ENCODE assay signal across 12 mouse cellular contexts in genomic region chr2:120348120-120348519, GRCm38 (mm10). TPM values are rescaled to one million over a fixed set of nuclear protein-coding genes. Genes with fewer than 3 reads are reported as not detected.
DNase-seq lines count a peak whose midpoint lies in the region; ATAC-seq and TF ChIP-seq lines count a peak whose summit lies in the region.
"Had no signal": no experiment of that assay in that cellular context is flagged by ENCODE, and none has a peak within 500 bp of the region (broad histone marks: within the 10 kb centered on the region; RNA-seq: fewer than 3 reads in every experiment).

No protein-coding gene starts in this region.

- H3K36me3 ChIP-seq in heart, adult 2 months (ENCODE audit: control insufficient read depth, insufficient read depth, low read length): peaks cover 2% of the 10 kb centered on the region; the same call in 1 of the 2 replicates
- H3K36me3 ChIP-seq in heart, embryonic 11.5 days (ENCODE audit: control insufficient read depth, insufficient read depth, low read length): peaks cover 4% of the 10 kb centered on the region

- no peak overlapping the region for H3K9ac ChIP-seq in heart, adult 2 months (ENCODE audit: low read depth, low read length)
- no peak overlapping the region for H3K9ac ChIP-seq in heart, embryonic 11.5 days (ENCODE audit: low read depth, low read length)
- H3K9ac ChIP-seq: midbrain, embryonic 12.5 days had no signal

- H3K27ac ChIP-seq in heart, adult 2 months: peak overlapping the region; percentile 28
- H3K27ac ChIP-seq in heart, embryonic 11.5 days (ENCODE audit: low read depth, low read length): no peak overlapping the region
- H3K27ac ChIP-seq: midbrain, embryonic 12.5 days had no signal

- no peak overlapping the region for H3K4me2 ChIP-seq in heart, embryonic 11.5 days
- H3K4me2 ChIP-seq: midbrain, embryonic 12.5 days had no signal

- ATAC-seq in heart, embryonic 11.5 days (replicated peaks; ENCODE audit: insufficient number of reproducible peaks, low FRiP score, low TSS enrichment): no peak
- ATAC-seq in granulocyte monocyte progenitor cell, adult 5-6 weeks (replicated peaks; ENCODE audit: poor library complexity, severe bottlenecking): peak; percentile 84

- intact Hi-C loops in heart, adult 2 months (cut with DNase I): no loop called here

- H3K4me1 ChIP-seq in heart, adult 2 months (ENCODE audit: control insufficient read depth, insufficient read depth, low read length): peaks cover 3% of the 10 kb centered on the region; the same call in 1 of the 2 replicates
- peaks cover 13% of the 10 kb centered on the region for H3K4me1 ChIP-seq in heart, embryonic 11.5 days (ENCODE audit: control insufficient read depth, insufficient read depth, low read length)

- no peak overlapping the region for H3K4me3 ChIP-seq in heart, adult 2 months
- H3K4me3 ChIP-seq in heart, embryonic 11.5 days (ENCODE audit: low read depth, low read length): no peak overlapping the region
- H3K4me3 ChIP-seq: midbrain, embryonic 12.5 days had no signal

- TF ChIP-seq EP300 in heart, adult 2 months (IDR thresholded peaks at IDR 0.05; ENCODE audit: insufficient read depth, low read depth, low read length): no peak

- 0 out of 2 replicates have a peak, but pooled peaks cover 4% of the 10 kb centered on the region for H3K79me2 ChIP-seq in heart, adult 2 months (replicated peaks; ENCODE audit: control insufficient read depth, insufficient read depth, low read length)

- TF ChIP-seq POLR2A in heart, adult 2 months (IDR thresholded peaks at IDR 0.05; ENCODE audit: insufficient read depth, low read depth, low read length): no peak

- 47% methylated on average over 9 of the region's 9 CpGs for WGBS in heart, adult 2 months
- 68% methylated on average over 9 of the region's 9 CpGs for WGBS in heart, embryonic 11.5 days (ENCODE audit: insufficient replicate concordance)

- DNase-seq in heart, adult 2 months: peak; percentile 46 to 63
- DNase-seq in kidney, postnatal 4 days: peak; percentile 24 to 45
- peak; percentile 24 for DNase-seq in skeletal muscle tissue, adult 2 months (ENCODE audit: low read depth, low spot score)
- no peak for DNase-seq in spleen, postnatal 10 days (ENCODE audit: low spot score in 2 of 2)
- no peak for DNase-seq in cerebellum, adult 9-10 months
- DNase-seq in left cerebral cortex, adult 18-20 months (ENCODE audit: low spot score in 2 of 2): no peak

- no peaks in the 10 kb centered on the region for H3K27me3 ChIP-seq in heart, adult 2 months (ENCODE audit: control insufficient read depth, insufficient read depth, low read length)
- no peaks in the 10 kb centered on the region for H3K27me3 ChIP-seq in heart, embryonic 11.5 days (ENCODE audit: control insufficient read depth, insufficient read depth, low read length)
- H3K27me3 ChIP-seq: midbrain, embryonic 12.5 days had no signal

- TF ChIP-seq CTCF in heart, adult 2 months (IDR thresholded peaks at IDR 0.05): no peak

- H3K9me3 ChIP-seq in heart, embryonic 11.5 days (replicated peaks; ENCODE audit: control insufficient read depth, low read length): no peaks in the 10 kb centered on the region
- H3K9me3 ChIP-seq: midbrain, embryonic 12.5 days had no signal

RNA-seq across cellular contexts. Expression of gene Vps39, which starts 4.8 kb away (rescaled TPM):
- total RNA-seq in heart, adult 2 months (2021): 10 to 100 TPM; 25.9 to 27.2 TPM
- 14.9 and 44.8 TPM in 2 replicates for polyA plus RNA-seq in heart, adult 2 months (2012; rRNA removed)
- 19.1 and 21.6 TPM in 2 replicates for polyA plus RNA-seq in heart, embryonic 11.5 days (2014; fragmentation: Nextera tagmentation; extraction: Ambion mirVana)
- total RNA-seq in granulocyte monocyte progenitor cell, adult 5-6 weeks (2014; fragmentation: Nextera tagmentation): 30.1 and 55.0 TPM in 2 replicates
- 37.1 and 39.2 TPM in 2 replicates for total RNA-seq in granulocyte monocyte progenitor cell, adult 5-6 weeks (2017)
- 10 to 100 TPM; 66.1 to 80.0 TPM for total RNA-seq in left cerebral cortex, adult 18-20 months (2021)

RNA-seq across cellular contexts. Expression of gene Pla2g4f, which starts 34.2 kb away (rescaled TPM):
- total RNA-seq in heart, adult 2 months (2021): not detected
- polyA plus RNA-seq in heart, adult 2 months (2012; rRNA removed): 0.08 TPM in 1 of 2 replicates, not detected in the other
- not detected in 2 replicates for polyA plus RNA-seq in heart, embryonic 11.5 days (2014; fragmentation: Nextera tagmentation; extraction: Ambion mirVana)
- total RNA-seq in granulocyte monocyte progenitor cell, adult 5-6 weeks (2014; fragmentation: Nextera tagmentation): not detected in 2 replicates
- total RNA-seq in granulocyte monocyte progenitor cell, adult 5-6 weeks (2017): not detected in 2 replicates
- total RNA-seq in left cerebral cortex, adult 18-20 months (2021): not detected
- total RNA-seq: left cerebral cortex, postnatal 14 days had no signal

RNA-seq across cellular contexts. Expression of gene Ganc, which starts 55.6 kb away (rescaled TPM):
- total RNA-seq in heart, adult 2 months (2021): 10 to 100 TPM; 22.0 to 24.5 TPM
- 14.3 and 20.3 TPM in 2 replicates for polyA plus RNA-seq in heart, adult 2 months (2012; rRNA removed)
- polyA plus RNA-seq in heart, embryonic 11.5 days (2014; fragmentation: Nextera tagmentation; extraction: Ambion mirVana): 7.0 and 9.0 TPM in 2 replicates
- total RNA-seq in granulocyte monocyte progenitor cell, adult 5-6 weeks (2014; fragmentation: Nextera tagmentation): 16.9 and 36.3 TPM in 2 replicates
- 20.1 and 33.1 TPM in 2 replicates for total RNA-seq in granulocyte monocyte progenitor cell, adult 5-6 weeks (2017)
- 10 to 100 TPM; 12.4 to 14.1 TPM for total RNA-seq in left cerebral cortex, adult 18-20 months (2021)

RNA-seq across cellular contexts. Expression of gene Tmem87a, which starts 55.8 kb away (rescaled TPM):
- total RNA-seq in heart, adult 2 months (2021): 10 to 100 TPM; 15.4 to 17.6 TPM
- 7.6 and 12.2 TPM in 2 replicates for polyA plus RNA-seq in heart, adult 2 months (2012; rRNA removed)
- polyA plus RNA-seq in heart, embryonic 11.5 days (2014; fragmentation: Nextera tagmentation; extraction: Ambion mirVana): 4.5 and 9.6 TPM in 2 replicates
- total RNA-seq in granulocyte monocyte progenitor cell, adult 5-6 weeks (2014; fragmentation: Nextera tagmentation): 24.8 and 27.8 TPM in 2 replicates
- total RNA-seq in granulocyte monocyte progenitor cell, adult 5-6 weeks (2017): 52.1 and 74.8 TPM in 2 replicates
- total RNA-seq in left cerebral cortex, adult 18-20 months (2021): 10 to 100 TPM; 40.5 to 43.3 TPM

RNA-seq across cellular contexts. Expression of gene Pla2g4d, which starts 59.1 kb away (rescaled TPM):
- total RNA-seq in heart, adult 2 months (2021): not detected
- polyA plus RNA-seq in heart, adult 2 months (2012; rRNA removed): not detected in 2 replicates
- polyA plus RNA-seq in heart, embryonic 11.5 days (2014; fragmentation: Nextera tagmentation; extraction: Ambion mirVana): not detected in 2 replicates
- not detected in 2 replicates for total RNA-seq in granulocyte monocyte progenitor cell, adult 5-6 weeks (2014; fragmentation: Nextera tagmentation)
- total RNA-seq in granulocyte monocyte progenitor cell, adult 5-6 weeks (2017): not detected in 2 replicates
- under 1 TPM in 1 of 2 experiments, not detected in 1; 0.09 TPM for total RNA-seq in left cerebral cortex, adult 18-20 months (2021)
- total RNA-seq: ES-E14 had no signal
- polyA plus RNA-seq: heart, embryonic 16.5 days; midbrain, embryonic 12.5 days had no signal

Comparison
In these comparisons a context has a peak if more than half of its experiments do, and no peak if none do; other contexts are left out.
1. DNase-seq: peak in heart, adult 2 months (2 of 2), kidney, postnatal 4 days (2 of 2) and skeletal muscle tissue, adult 2 months (single experiment); none in spleen, postnatal 10 days (0 of 2), cerebellum, adult 9-10 months (single experiment) and left cerebral cortex, adult 18-20 months (0 of 2).